Mouse (Mus musculus): ENCODE measurements around the gene Gh. TPM values are rescaled to one million over a fixed set of nuclear protein-coding genes. Genes with fewer than 3 reads are reported as not detected.
"Not testable (repeated sequence)": the region's sequence is repeated elsewhere in the genome, so short reads cannot be mapped to it uniquely, and the experiment has no call there.

Gene Gh
- total RNA-seq (2015) (not detected in 2 replicates), total RNA-seq (2017) (not detected in 2 replicates)

DNA sequence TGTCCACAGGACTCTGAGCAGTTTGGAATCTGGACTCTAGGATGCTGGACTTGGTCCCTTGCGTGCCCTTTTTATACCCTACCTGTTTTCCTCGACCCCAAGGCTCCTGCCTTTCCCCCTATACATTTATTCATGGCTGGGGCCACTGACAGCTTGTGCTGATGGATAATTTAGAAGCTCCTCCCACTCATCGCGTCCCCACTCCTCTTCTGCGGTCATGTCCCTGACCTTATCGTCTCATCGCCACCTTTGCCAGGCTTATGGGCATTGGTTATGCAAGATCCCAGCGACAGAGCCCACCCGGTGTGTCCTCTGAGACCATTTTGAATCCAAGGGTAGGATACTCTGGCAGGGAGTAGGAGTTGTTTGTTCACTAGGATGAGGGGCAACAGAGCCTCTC lies at the start of gene Gh:
TSS of gene Gh (minus strand) at position 101 of the 400 bp plus-strand sequence.
- ATAC-seq (replicated peaks; ENCODE audit: poor library complexity): no peak

DNA sequence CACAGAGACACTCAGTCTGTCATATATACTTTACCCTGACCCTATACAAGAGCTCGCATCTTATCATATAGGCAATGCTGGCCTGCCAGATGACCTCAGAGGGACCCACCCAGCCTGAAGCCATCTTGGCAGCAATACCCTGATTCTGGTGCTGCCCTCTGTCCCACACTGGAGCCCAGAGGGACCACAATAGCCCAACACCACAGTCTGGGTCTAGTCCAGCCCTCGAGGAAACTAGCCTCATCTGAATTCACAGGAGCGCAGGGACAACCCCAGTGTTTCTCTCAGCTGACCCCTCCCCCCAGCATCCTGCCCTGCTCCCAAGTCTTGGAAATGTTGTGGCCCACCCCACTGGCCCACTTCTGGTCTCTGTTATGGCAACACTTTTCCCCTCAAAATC lies 49.6 kb upstream of the Gh start:
- no peak for ATAC-seq (replicated peaks; ENCODE audit: poor library complexity)

DNA sequence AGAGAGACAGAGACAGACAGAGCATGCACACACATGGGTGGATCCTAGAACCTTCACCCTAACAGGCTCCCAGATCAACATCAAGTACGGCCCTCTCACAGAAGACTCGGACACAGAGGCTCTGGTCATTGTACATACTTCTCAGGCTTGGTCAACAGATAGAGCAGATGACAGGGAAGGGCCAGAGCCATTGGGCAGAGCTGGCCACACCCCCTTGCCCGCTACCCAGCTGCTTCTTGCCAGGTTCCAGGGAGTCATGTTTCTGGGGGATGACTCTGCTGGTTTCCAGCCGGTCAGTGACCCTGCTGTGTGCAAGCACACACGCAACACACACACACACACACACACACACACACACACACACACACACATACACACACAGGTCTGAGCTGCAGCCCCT lies 49.2 kb upstream of the Gh start:
- no peak for ATAC-seq (replicated peaks; ENCODE audit: poor library complexity)

DNA sequence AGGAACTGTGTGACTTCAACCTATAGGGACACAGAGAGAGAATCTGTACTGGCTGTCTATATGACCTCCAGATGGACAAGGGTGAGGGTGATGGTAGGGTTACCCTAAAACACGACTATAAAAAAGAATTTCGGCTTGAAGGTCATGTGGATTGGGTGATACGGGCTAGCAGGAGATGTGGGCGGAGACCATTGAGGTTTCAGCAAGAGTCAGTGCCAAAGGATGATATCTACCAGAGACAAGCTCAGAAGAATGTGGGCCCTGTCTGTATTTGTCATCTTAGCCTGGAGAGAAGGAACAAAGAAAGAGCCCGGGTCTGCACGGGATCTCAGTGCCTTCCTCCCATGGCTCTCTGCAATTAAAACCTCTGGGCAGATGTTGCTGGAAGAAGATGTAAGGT lies 48.1 kb upstream of the Gh start:
- peak; percentile 67 for ATAC-seq (replicated peaks; ENCODE audit: poor library complexity)

DNA sequence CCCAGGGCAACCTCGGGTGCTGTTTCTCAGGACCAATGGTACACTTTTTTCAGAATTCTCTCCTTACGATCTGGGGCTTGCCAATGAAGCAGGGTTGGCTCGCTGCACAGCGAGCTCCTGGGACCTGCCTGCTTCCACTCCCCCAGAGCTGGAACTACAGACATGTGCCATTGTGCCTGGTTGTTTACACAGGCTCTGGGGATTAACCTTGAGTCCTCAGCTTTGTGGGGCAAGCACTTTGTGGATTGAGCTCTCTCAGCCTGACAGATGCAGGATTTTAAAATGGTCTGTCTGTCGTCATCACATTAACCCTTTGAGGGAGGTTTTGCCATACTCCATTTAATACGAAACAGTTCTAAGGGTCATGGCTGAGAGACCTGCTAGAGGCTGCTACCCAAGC lies 43.2 kb upstream of the Gh start:
- no peak for ATAC-seq (replicated peaks; ENCODE audit: poor library complexity)

DNA sequence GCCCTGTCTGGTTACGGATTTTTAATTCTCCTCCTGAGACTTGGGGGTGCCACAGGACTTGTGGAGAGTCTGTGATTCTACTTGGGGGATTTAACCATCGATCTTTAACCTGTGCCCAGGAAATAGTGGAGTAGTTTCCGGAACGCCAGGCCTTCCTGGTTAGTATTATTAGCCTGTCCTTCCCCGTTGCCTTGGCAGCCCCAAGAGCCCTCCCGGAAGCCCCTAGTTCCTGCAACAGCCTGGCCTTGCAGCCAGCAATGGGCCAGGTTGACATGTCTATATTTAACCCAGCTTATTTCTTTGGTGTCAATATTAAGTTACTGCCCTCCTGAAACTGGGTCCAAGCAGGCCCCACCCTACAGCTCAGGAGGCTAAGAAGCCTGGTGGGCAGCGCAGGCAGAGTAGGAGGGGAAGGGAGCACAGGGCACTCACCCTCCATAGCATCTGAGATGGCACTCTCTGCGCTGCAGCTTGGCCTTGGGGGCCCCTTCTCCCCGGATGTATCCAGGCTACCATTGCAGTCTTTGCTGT lies 39.4 kb upstream of the Gh start:
- peak; percentile 42 for ATAC-seq (replicated peaks; ENCODE audit: poor library complexity)

DNA sequence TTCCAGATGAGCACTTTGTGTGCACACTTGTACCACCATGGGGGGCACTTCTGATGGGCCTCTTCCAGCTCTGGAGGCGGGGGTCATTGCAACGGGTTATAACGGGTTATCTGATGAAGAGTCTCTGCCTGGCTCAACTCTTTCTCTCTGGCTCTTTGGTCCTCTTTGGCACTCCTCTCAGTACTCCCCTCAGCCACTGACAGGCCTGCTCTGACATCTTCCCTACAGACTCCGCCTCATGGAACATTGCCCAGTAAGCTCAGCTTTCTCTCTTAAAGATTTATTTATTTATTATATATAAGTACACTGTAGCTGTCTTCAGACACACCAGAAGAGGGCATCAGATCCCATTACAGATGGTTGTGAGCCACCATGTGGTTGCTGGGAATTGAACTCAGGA lies 37.7 kb upstream of the Gh start:
- not testable (repeated sequence) for ATAC-seq (replicated peaks; ENCODE audit: poor library complexity)

DNA sequence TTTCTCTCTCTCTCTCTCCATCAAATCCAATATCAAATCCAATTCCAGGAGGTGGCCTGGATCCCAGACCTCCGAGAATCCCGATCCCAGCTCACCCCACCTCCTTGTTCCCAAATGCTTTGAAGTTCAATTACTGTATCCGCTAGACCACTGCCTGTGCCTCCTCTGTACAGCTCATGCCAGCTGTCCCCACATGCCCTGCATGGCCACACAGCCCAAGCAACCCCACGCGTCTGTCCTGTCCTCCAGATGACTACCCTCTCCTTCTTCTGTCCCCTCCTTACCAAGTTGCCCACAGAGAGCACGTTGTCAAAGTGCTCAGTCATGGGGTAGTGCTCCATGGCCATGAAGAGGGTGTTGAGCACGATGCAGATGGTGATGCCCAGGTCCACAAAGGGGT lies 37.2 kb upstream of the Gh start:
- ATAC-seq (replicated peaks; ENCODE audit: poor library complexity): no peak

DNA sequence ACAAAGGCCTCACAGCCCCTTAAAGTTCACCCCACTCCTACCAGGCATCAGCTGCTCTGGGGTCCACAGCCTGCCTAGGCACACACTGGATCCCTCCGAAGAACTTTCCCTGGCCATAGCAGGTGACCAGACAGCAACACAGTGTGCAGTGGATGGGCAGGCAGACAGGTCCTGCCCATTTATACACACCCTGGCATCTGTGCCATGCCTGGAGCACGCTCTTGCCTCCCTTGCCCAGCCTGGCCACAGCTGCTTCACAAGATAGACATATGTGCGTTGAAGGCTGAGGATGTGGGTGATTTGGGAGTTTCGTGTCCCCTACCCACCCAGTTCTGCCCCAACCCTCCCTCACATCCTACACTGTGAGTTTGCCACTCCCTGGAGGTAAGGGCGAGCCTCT lies 36.4 kb upstream of the Gh start:
- ATAC-seq (replicated peaks; ENCODE audit: poor library complexity): no peak

DNA sequence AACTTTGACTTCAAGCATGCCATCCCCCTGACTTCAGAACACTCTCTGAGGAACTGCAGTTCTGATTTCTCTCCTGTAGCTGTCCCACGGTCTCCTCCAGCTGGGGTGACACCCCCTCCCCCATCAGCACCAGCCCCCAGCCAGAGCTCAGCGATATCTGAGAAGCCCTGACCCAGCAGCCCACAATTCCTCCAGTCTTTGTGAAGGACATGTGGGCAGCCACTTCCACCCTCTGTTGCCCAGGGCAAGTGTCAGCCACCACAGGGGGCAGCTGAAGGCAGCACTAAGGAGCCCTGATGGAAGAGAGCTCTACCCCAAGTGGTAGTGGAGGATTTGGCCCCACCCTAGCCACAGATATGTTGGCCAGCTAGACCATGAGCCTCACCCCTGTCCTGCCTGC lies 32.4 kb upstream of the Gh start:
- no peak; the same call in 1 of the 2 replicates for ATAC-seq (replicated peaks; ENCODE audit: poor library complexity)

DNA sequence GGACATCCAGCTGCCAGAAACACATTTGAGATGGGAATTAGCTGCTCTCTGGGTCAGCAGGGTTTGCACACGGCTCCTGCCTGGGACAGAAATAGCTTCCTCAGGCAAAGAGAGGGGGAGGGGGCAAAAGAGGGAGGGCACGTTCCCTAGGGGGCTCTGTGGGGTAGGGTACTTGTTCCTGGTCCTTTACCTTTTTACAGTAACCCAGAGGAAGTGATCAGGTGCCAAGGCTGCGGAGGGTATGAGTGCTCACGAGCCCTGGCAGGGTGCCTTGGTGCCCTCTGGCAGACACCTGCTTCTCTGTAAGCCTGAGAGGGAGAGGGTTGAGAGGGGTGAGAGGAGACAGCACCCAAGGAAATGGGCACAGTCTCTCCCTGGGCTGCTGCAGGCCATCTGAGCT lies 30.8 kb upstream of the Gh start:
- no peak for ATAC-seq (replicated peaks; ENCODE audit: poor library complexity)

DNA sequence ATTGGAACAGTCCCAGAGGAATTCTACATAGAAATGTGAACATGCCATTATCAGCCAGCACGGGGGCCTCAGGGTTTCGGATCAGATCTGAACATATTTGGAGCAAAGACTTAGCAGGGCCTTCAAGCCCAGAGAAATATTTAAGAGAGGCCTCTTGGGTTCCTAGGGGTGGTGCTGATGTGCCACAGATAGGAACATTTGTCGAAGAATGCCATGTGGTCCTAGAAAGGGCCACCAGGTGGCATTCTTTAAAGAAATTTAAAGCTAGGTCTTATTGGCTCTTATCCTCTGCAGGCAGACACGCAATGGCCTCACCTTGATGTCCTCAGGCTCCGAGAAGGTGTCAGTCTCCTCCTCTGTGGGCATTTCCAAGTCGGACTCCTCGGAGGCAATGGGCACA lies 28.0 kb upstream of the Gh start:
- ATAC-seq (replicated peaks; ENCODE audit: poor library complexity): peak; percentile 86

DNA sequence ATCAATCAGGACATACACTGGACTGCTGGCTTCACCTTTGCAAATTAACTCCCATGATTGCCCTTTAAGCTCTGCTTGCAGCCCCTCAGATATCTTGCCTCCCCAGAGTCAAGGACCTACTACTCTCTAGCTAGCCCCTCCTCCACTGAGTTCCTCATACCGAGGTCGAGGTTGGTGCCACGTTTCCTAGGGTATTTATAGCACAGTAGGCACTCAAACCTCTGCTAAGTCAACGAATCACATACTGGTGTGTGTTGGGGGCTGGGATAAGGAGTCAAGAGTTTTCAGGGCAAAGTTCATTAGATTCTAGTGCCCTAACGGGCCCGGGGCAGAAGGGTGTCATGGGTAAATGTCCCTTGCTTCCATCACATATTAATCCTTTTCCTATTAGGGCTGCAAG lies 27.5 kb upstream of the Gh start:
- no peak; the same call in 1 of the 2 replicates for ATAC-seq (replicated peaks; ENCODE audit: poor library complexity)

DNA sequence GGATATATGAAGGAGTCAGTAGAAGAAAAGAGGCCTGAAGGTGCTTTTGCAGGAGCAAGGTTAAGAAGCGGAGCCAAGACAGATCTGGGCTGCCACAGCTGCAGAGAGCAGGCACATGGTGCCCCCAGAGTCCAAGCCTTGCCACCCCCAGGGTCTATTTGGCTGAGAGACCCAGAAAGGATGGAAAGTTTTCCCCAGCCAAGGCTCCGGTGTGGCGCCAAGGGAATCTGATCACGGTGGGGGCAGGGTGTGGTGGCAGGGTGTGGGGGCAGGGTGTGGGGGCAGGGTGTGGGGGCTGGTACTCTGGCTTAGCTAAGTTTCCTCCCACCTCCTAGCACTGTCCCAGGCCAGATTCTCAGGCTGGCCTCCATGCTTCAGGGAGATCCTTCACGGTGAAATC lies 26.9 kb upstream of the Gh start:
- no peak for ATAC-seq (replicated peaks; ENCODE audit: poor library complexity)

DNA sequence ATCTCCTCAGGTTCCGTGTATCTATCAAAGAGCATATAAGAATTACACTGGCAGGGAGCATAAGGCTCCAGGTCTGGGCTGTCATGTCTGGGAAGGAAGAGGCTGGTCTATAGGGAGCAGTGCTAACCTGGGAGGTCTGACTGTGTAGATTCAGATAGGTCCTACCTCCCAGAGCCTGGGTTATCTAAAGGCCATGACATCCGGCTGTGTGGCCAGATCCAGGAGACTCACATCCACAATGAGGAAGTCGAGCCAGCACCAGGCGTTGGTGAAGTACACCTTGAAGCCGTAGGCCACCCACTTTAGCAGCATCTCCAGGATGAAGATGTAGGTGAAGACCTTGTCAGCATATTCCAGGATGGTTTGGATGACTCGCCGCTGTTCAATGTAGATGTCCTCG lies 24.8 kb upstream of the Gh start:
- no peak for ATAC-seq (replicated peaks; ENCODE audit: poor library complexity)

DNA sequence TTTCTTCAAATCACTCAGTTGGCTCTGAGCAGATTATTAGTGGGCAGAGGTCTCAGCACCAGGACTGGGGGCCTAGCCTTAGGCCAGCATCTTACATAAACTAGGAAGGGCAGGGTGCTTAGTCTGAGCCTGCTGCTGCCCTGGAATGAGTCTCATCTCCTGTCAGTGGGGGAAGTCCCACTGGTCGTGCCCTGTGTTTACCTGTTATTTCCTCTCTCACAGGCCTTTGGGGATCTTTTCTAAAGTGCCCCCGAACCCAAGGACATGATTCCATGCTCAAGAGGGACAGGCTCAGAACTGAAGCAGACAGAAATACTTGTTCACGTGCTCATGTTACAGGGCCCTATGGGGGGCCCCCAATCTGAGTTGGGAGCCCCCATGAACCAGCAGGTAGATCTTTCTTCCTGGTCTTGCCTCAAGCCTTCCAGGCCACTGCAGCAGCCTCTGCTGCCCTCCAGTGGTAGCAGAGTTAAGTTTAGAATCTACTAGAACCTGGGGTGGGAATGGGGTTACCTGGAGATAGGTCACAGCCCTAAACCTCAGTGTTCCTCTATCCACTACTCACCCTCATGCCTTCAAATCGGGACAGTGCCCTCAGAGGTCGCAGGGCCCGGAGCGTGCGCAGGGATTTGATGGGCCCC lies 24.0 kb upstream of the Gh start:
- ATAC-seq (replicated peaks; ENCODE audit: poor library complexity): peak; percentile 56

DNA sequence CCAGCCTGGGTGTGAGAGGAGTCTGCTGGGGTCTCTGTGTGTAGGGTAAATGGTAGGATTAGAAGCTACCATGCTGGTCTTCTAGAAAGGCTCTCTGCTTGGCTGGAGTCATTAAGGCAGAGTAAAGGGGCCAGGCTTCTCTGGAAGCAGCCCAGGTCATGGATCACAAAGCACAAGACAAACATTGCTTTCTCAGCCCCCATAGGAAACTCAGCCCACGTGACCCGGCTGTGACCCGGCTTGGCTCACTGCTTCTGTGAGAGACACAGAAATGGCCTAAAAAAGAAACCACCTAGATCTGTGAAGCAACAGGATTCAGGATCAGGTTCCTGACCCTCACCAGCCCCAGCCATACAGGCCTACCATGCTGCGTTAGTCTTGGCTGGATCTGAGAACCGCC lies 23.2 kb upstream of the Gh start:
- ATAC-seq (replicated peaks; ENCODE audit: poor library complexity): no peak

DNA sequence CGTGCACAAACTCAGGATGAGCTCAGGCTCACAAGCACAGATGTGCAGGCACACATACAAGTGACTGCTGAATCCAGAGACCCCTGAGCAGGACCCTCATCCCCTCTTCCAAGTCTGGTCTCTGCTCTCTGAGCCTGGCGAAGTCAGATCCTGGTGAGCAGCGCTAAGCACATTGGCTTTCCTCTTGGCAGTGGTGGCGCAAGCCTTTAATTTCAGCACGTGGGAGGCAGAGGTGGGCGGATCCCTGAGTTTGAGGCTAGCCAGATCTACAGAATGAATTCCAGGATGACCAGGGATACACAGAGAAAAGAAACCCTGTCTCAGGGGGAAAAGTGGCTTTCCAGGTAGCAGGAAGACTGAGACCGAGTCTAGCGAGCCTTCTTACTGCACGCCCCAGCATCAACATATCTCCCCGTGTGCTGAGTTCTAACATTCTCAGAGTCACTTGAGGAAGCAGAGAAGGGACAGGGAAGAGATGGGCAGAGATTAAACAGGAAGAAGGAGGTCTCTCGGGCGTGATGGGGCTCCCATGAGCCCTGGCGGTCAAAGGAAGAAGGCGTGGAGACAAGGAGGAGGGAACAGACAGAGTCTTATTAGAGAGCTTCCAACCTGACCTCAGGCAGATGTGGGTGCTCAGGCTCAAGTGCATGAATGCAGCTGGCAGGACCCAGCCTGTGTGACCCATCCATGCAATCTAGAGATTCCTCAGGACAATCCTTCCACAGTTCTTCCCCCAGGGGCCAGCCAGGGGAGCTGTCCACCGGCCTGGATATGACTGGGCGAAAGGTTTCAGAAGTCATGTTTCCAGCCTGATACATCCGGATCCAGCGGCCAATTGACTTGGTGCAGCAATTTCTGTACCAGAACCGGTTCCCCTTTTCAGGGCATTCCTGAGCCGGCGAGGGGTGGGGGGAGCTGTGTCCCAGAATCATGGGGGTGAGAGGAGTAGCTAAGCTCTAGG lies 17.0 kb upstream of the Gh start:
- peak; percentile 67 for ATAC-seq (replicated peaks; ENCODE audit: poor library complexity)

DNA sequence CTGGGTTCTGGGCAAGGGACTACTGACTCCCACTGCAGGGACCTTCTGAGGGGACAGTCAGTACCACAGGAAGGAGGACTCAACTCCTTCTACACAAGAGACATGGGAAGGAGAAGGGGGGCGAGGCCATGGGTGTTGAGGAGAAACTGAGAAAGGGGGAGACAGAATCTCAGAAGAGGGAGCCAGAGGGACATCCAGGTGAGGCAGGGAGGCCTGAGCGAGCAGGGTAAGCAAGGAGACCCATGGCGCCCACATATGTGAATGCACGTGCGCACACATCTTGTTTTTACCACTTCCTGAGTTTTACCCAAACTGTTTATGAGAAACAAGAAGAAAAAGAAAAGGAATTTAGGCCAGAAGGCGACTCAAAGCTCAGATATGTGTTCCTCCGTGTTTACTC lies 16.1 kb upstream of the Gh start:
- ATAC-seq (replicated peaks; ENCODE audit: poor library complexity): no peak

DNA sequence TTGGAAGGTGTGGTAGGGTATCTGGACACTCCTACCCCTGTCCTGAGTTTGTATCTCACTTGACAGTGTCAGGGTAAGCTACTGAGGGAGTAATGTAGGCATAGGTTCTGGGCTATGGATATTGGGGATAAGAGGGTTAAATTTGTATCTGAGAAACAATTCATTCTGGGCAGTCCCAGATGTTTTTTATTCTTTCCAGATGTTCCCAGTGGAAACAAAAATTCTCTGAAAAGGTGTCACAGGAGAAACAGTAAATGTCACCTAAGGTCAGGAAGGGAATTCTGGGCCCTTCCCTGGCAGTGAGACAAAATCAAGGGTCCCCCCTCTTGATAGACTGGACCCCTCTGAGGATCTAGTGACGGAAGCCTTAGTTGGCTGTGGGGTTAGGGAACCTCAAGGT lies 14.8 kb upstream of the Gh start:
- no peak for ATAC-seq (replicated peaks; ENCODE audit: poor library complexity)

DNA sequence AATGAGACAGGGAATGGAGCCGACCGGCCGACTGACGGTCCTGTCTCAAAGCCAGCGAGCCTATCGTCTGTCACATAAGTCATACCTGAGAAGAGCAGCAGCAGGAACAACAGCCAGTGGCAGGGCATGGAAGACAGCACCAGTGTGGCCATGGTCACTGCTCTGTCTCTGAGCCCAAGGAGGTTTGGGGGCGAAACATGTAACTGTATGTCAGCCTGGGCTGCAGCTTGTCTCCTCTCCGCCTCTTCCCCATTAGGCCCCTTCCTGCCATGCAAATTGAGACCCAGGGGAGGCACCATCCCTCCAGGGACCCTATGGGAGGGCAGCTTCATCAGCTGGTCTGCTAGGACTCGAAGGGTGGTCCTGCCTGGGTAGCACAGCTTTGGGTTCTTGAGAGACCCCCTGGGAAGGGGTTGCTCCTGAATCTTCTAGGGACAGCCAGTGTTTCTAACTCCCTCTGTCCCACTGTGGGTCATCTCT lies 12.7 kb upstream of the Gh start, which contains the start of gene Cd79b:
TSS of gene Cd79b (minus strand) at position 430 of the 480 bp plus-strand sequence.
- ATAC-seq (replicated peaks; ENCODE audit: poor library complexity): peak; percentile 41

DNA sequence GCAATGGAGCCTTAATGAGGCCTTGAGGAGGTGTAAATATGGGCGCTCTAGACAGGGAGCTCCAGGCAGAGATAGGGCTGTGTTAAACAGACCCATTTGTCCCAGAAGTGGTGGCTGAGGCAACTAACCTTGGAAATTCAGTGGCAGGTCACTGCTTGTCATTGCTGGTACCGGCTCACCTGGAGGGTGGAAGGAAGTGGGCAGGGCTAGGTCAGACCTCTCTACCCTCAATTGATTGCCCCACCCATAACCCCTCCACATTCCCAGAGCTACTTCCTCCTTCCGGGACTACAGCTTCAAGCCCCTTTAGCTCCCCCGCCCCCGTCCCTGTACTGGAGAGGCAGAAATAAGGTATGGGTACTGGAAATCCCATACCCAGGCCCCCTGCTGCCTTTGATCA lies 11.9 kb upstream of the Gh start:
- peak; percentile 57 for ATAC-seq (replicated peaks; ENCODE audit: poor library complexity)
